8 mouse cellular contexts compared by ENCODE assay signal in the genomic region with DNA sequence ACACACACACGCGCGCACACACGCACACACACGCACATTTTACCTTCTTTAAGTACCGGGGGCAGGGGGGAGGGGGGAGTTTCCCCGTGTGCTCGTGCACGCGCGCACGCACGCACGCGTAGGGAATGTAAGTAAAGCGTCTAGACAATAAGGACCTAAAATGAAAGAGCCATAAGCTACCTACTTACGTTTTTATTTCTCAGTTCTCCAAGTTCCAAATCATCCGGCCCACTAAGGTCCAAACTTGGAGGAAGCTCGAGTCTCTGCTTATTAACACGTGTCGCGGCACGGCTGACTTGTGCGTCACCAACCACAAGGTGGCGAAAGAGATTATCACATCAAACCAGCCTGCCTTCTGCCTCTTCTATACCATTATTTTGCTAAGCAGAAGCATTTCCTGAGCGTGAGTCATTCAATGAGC. TPM values are rescaled to one million over a fixed set of nuclear protein-coding genes. Genes with fewer than 3 reads are reported as not detected.
DNase-seq lines count a peak whose midpoint lies in the region; ATAC-seq and TF ChIP-seq lines count a peak whose summit lies in the region.

No protein-coding gene starts in this region.

- H3K9ac ChIP-seq in CH12.LX (ENCODE audit: insufficient read depth, low read depth) = peak overlapping the region; percentile 56
- H3K9ac ChIP-seq in forebrain, embryonic 15.5 days (replicated peaks) = peak overlapping the region; percentile 27; the same call in 1 of the 2 replicates
- H3K9ac ChIP-seq in neural tube, embryonic 14.5 days (replicated peaks; ENCODE audit: low read depth, low read length) = no peak overlapping the region

- in situ Hi-C loops in CH12.LX (cut with MboI; ENCODE audit: low pct_ligation_motif_present, low pct_unique_long_range_greater_than_20kb, low sequenced_read_pairs) = no loop called here

- no peaks in the 10 kb centered on the region for H3K79me2 ChIP-seq in CH12.LX (replicated peaks; ENCODE audit: control insufficient read depth, extremely low read depth, insufficient read depth, poor library complexity, severe bottlenecking)

- TF ChIP-seq CTCF in CH12.LX (conservative IDR thresholded peaks at IDR 0.05 in 1 of 2, IDR thresholded peaks at IDR 0.05 in 1 of 2; ENCODE audit: low read depth in 2 of 2, low read length in 2 of 2) = peak in 1 of 2 experiments; percentile 70; a peak in 2 of 4 replicates

- peak overlapping the region; percentile 56; the same call in 1 of the 2 replicates for H3K4me2 ChIP-seq in CH12.LX (ENCODE audit: insufficient read depth, low read depth, poor library complexity, severe bottlenecking)
- peak overlapping the region; percentile 58 for H3K4me2 ChIP-seq in forebrain, embryonic 15.5 days (replicated peaks)
- H3K4me2 ChIP-seq in neural tube, embryonic 14.5 days (ENCODE audit: low read depth, low read length) = peak overlapping the region; percentile 56

- peak overlapping the region; percentile 60 to 77 (median 66) for H3K4me3 ChIP-seq in CH12.LX (replicated peaks in 1 of 3; ENCODE audit: low read depth in 2 of 3, low read length in 2 of 3, poor library complexity in 1 of 3)
- peak overlapping the region; percentile 44 for H3K4me3 ChIP-seq in forebrain, embryonic 15.5 days
- peak overlapping the region; percentile 33 for H3K4me3 ChIP-seq in neural tube, embryonic 14.5 days (ENCODE audit: low read depth, low read length)

- no peaks in the 10 kb centered on the region for H3K27me3 ChIP-seq in CH12.LX (replicated peaks)
- no peaks in the 10 kb centered on the region for H3K27me3 ChIP-seq in forebrain, embryonic 15.5 days
- H3K27me3 ChIP-seq in neural tube, embryonic 14.5 days (ENCODE audit: control insufficient read depth, insufficient read depth, low read length) = no peaks in the 10 kb centered on the region

- peak; percentile 71 for DNase-seq in CH12.LX (ENCODE audit: extremely low read depth)
- DNase-seq in c-Kit-positive CD71-negative TER-119-negative erythroid progenitor cells, embryonic 14.5 days (ENCODE audit: low read depth) = peak; percentile 54
- DNase-seq in heart, postnatal 25 days (ENCODE audit: low spot score) = peak; percentile 28
- peak; percentile 81 for DNase-seq in layer of hippocampus, adult 11-12 months (ENCODE audit: low spot score)
- DNase-seq in lung, adult 18-20 months = peak; percentile 71 to 73
- DNase-seq in testis, postnatal 14 days (ENCODE audit: low spot score) = peak; percentile 28

- WGBS in forebrain, embryonic 15.5 days = 29% methylated on average over 26 of the region's 26 CpGs
- WGBS in neural tube, embryonic 14.5 days = 24% methylated on average over 25 of the region's 26 CpGs

- TF ChIP-seq RAD21 in CH12.LX (IDR thresholded peaks at IDR 0.05; ENCODE audit: low read depth, low read length) = peak; percentile 60

- H3K36me3 ChIP-seq in CH12.LX (replicated peaks in 1 of 2; ENCODE audit: control insufficient read depth in 1 of 2, insufficient read depth in 1 of 2, low read length in 1 of 2) = no peaks in the 10 kb centered on the region
- no peaks in the 10 kb centered on the region for H3K36me3 ChIP-seq in forebrain, embryonic 15.5 days
- H3K36me3 ChIP-seq in neural tube, embryonic 14.5 days (ENCODE audit: control insufficient read depth, insufficient read depth, low read length) = no peaks in the 10 kb centered on the region

- peaks cover 0 to 9% of the 10 kb centered on the region in 2 experiments; a peak in 3 of 4 replicates for H3K4me1 ChIP-seq in CH12.LX (ENCODE audit: control insufficient read depth in 1 of 2, insufficient read depth in 2 of 2)
- H3K4me1 ChIP-seq in forebrain, embryonic 15.5 days = no peaks in the 10 kb centered on the region; the same call in 1 of the 2 replicates
- no peaks in the 10 kb centered on the region for H3K4me1 ChIP-seq in neural tube, embryonic 14.5 days (ENCODE audit: control insufficient read depth, insufficient read depth, low read length)

- dilution Hi-C loops in CH12.LX (cut with MboI; ENCODE audit: extremely low pct_ligation_motif_present, extremely low pct_unique_long_range_greater_than_20kb, low sequenced_read_pairs) = no loop called here

- H3K9me3 ChIP-seq in CH12.LX (replicated peaks; ENCODE audit: low read length) = no peaks in the 10 kb centered on the region
- H3K9me3 ChIP-seq in forebrain, embryonic 15.5 days = no peaks in the 10 kb centered on the region
- H3K9me3 ChIP-seq in neural tube, embryonic 14.5 days (ENCODE audit: control insufficient read depth, low read length) = no peaks in the 10 kb centered on the region

- no peak for TF ChIP-seq EP300 in CH12.LX (IDR thresholded peaks at IDR 0.05; ENCODE audit: low read length)

- TF ChIP-seq POLR2A in CH12.LX (IDR thresholded peaks at IDR 0.05; ENCODE audit: low read depth, low read length) = no peak

- intact Hi-C loops in heart, postnatal 25 days (cut with DNase I) = loop anchor here (2.0 to 10.0 kb wide), 5 partner anchors 150 to 500 kb away; partner anchors contain the start of genes Foxp3 and Gpkow

- no peak overlapping the region for H3K27ac ChIP-seq in CH12.LX (ENCODE audit: insufficient read depth, low read depth)
- H3K27ac ChIP-seq in forebrain, embryonic 15.5 days (replicated peaks) = no peak overlapping the region
- no peak overlapping the region for H3K27ac ChIP-seq in neural tube, embryonic 14.5 days (ENCODE audit: low read depth, low read length)

- peak; percentile 63 for ATAC-seq in forebrain, embryonic 15.5 days (replicated peaks)
- peak; percentile 71 for ATAC-seq in neural tube, embryonic 14.5 days (ENCODE audit: low read depth)

TF ChIP-seq in CH12.LX, 34 proteins besides CTCF, POLR2A, EP300 and RAD21:
- TF ChIP-seq HCFC1 (IDR thresholded peaks at IDR 0.05; ENCODE audit: low read depth, low read length) (no peak), BHLHE40 (IDR thresholded peaks at IDR 0.05; ENCODE audit: low read depth, low read length) (peak; percentile 90; the same call in 1 of the 2 replicates), MAX (IDR thresholded peaks at IDR 0.05; ENCODE audit: low read length) (peak; percentile 93), TCF12 (IDR thresholded peaks at IDR 0.05; ENCODE audit: low read depth, low read length) (no peak), PAX5 (IDR thresholded peaks at IDR 0.05; ENCODE audit: low read length) (no peak), MAZ (IDR thresholded peaks at IDR 0.05; ENCODE audit: low read depth, low read length) (no peak), IRF4 (IDR thresholded peaks at IDR 0.05; ENCODE audit: low read depth, low read length) (no peak), ELF1 (IDR thresholded peaks at IDR 0.05; ENCODE audit: low read depth, low read length) (no peak), UBTF (IDR thresholded peaks at IDR 0.05; ENCODE audit: low read depth, low read length) (no peak), USF1 (IDR thresholded peaks at IDR 0.05; ENCODE audit: low read depth, low read length) (no peak), CHD1 (IDR thresholded peaks at IDR 0.05; ENCODE audit: low read depth, low read length) (no peak), MEF2A (IDR thresholded peaks at IDR 0.05; ENCODE audit: borderline replicate concordance, low read depth, low read length) (no peak), GABPA (IDR thresholded peaks at IDR 0.05; ENCODE audit: insufficient replicate concordance, low read depth, low read length) (no peak), MYC (IDR thresholded peaks at IDR 0.05; ENCODE audit: low read depth, low read length) (peak; percentile 99), POLR2AphosphoS2 (IDR thresholded peaks at IDR 0.05; ENCODE audit: low read depth, low read length) (no peak), JUN (IDR thresholded peaks at IDR 0.05; ENCODE audit: insufficient read depth, low read depth, low read length) (no peak), ZKSCAN1 (IDR thresholded peaks at IDR 0.05; ENCODE audit: borderline replicate concordance, low read depth, low read length) (no peak), TBP (conservative IDR thresholded peaks at IDR 0.05; ENCODE audit: low read depth, low read length) (0 out of 2 replicates have a peak, but pooled peaks have one; percentile 27), MXI1 (IDR thresholded peaks at IDR 0.05; ENCODE audit: low read depth, low read length) (peak; percentile 90), JUND (conservative IDR thresholded peaks at IDR 0.05; ENCODE audit: low read depth, low read length) (no peak), SMC3 (IDR thresholded peaks at IDR 0.05; ENCODE audit: low read depth, low read length) (peak; percentile 54), RCOR1 (conservative IDR thresholded peaks at IDR 0.05; ENCODE audit: low read depth, low read length) (no peak), ETS1 (conservative IDR thresholded peaks at IDR 0.05; ENCODE audit: low read depth, low read length) (no peak), MAFK (IDR thresholded peaks at IDR 0.05; ENCODE audit: insufficient replicate concordance, low read length) (no peak), CHD2 (IDR thresholded peaks at IDR 0.05; ENCODE audit: low read length) (no peak), NRF1 (IDR thresholded peaks at IDR 0.05; ENCODE audit: low read depth, low read length) (no peak; the same call in 1 of the 2 replicates)

RNA-seq across cellular contexts. Expression of gene Usp27x, which starts 47.1 kb away (rescaled TPM):
- total RNA-seq in CH12.LX (2012; rRNA removed) (0.42 and 0.81 TPM in 2 replicates), CH12.LX (2014; rRNA removed) (0.36 and 0.49 TPM in 2 replicates)
- polyA plus RNA-seq in CH12.LX (2012; ENCODE audit: insufficient read length, low read depth) = 0.50 and 0.64 TPM in 2 replicates
- polyA plus RNA-seq in forebrain, embryonic 15.5 days (2015; fragmentation: Nextera tagmentation; extraction: Ambion mirVana) = 1.7 and 1.9 TPM in 2 replicates
- total RNA-seq in heart, postnatal 25 days (2021) = under 1 TPM; 0.56 to 0.83 TPM
- polyA plus RNA-seq in neural tube, embryonic 14.5 days (2014; fragmentation: Nextera tagmentation; extraction: Ambion mirVana) = 0.91 and 1.3 TPM in 2 replicates

Comparison
In these comparisons a context has a peak if more than half of its experiments do, and no peak if none do; other contexts are left out.
1. DNase-seq: peak in every context shown above with its lines; median percentile 81 in layer of hippocampus, adult 11-12 months; 72 in lung, adult 18-20 months; 71 in CH12.LX; 54 in c-Kit-positive CD71-negative TER-119-negative erythroid progenitor cells, embryonic 14.5 days; 28 in heart, postnatal 25 days; 28 in testis, postnatal 14 days.